Mouse (Mus musculus) MEL (cell line): ENCODE data around the gene Gipc3. TPM values are rescaled to one million over a fixed set of nuclear protein-coding genes. Genes with fewer than 3 reads are reported as not detected.

Experiments used
- DNase-seq: peaks from one replicate; pipeline ENCODE4 v3.0.0; 2011; ENCODE audit warnings: low read depth, low spot score
- H3K27ac ChIP-seq: 2 replicates; pipeline ENCODE4 v1.5.1; 2012; ENCODE audit warnings: low read depth, mild to moderate bottlenecking, control low read depth, low read length, moderate library complexity; ENCODE audit not compliant: control insufficient read depth
- H3K27me3 ChIP-seq, 2 experiments: fragments of 150-350 bp in 1 of 2; sonication (generic) in 1 of 2; 2 replicates each; pipeline ENCODE4 v1.6.1; 2012; ENCODE audit warnings: low read length in 2 of 2, mild to moderate bottlenecking in 2 of 2, improper control_type of control experiment in 1 of 2, moderate library complexity in 1 of 2; ENCODE audit not compliant: insufficient read depth in 2 of 2, control insufficient read depth in 1 of 2
- H3K36me3 ChIP-seq, 2 experiments: 2 replicates each; pipeline ENCODE4 v1.6.1; 2012 to 2014; ENCODE audit warnings: low read length in 2 of 2, improper control_type of control experiment in 1 of 2, inconsistent platforms in 1 of 2, mild to moderate bottlenecking in 1 of 2; ENCODE audit not compliant: insufficient read depth in 2 of 2, control insufficient read depth in 1 of 2
- H3K4me1 ChIP-seq, 2 experiments: fragments of 150-350 bp in 1 of 2; sonication (generic) in 1 of 2; 2 replicates each; pipeline ENCODE4 v1.6.1; 2012; ENCODE audit warnings: low read length in 2 of 2, improper control_type of control experiment in 1 of 2, mild to moderate bottlenecking in 1 of 2; ENCODE audit not compliant: insufficient read depth in 2 of 2, control insufficient read depth in 1 of 2
- H3K4me3 ChIP-seq, 2 experiments: fragments of 150-350 bp in 1 of 2; sonication (generic) in 1 of 2; 2 replicates each; pipeline ENCODE4 v1.5.1; 2012; ENCODE audit warnings: low read depth in 2 of 2, low read length in 2 of 2, mild to moderate bottlenecking in 2 of 2, moderate library complexity in 2 of 2, control low read depth in 1 of 2, improper control_type of control experiment in 1 of 2; ENCODE audit not compliant: control insufficient read depth in 1 of 2, insufficient read depth in 1 of 2
- H3K79me2 ChIP-seq: 2 replicates; pipeline ENCODE4 v1.6.1; 2012; ENCODE audit warnings: mild to moderate bottlenecking, low read length, moderate library complexity; ENCODE audit not compliant: control insufficient read depth, poor library complexity, insufficient read depth
- H3K9ac ChIP-seq: 2 replicates; pipeline ENCODE4 v1.6.1; 2012; ENCODE audit warnings: low read depth, mild to moderate bottlenecking, control low read depth, low read length, moderate library complexity; ENCODE audit not compliant: control insufficient read depth, poor library complexity, severe bottlenecking
- H3K9me3 ChIP-seq: fragments of 150-350 bp; sonication (generic); replicated peaks from 2 replicates; pipeline ENCODE4 v1.6.1; 2012; ENCODE audit warnings: mild to moderate bottlenecking, low read length, improper control_type of control experiment, moderate library complexity; ENCODE audit not compliant: insufficient read depth
- E2F4 ChIP-seq: IDR thresholded peaks from 2 replicates; pipeline ENCODE4 v1.6.1; 2011; ENCODE audit warnings: low read depth, low read length, improper control_type of control experiment, borderline replicate concordance
- ELF1 ChIP-seq: IDR thresholded peaks from 2 replicates; pipeline ENCODE4 v1.6.1; 2014; ENCODE audit warnings: low read depth, mild to moderate bottlenecking, inconsistent platforms, low read length, improper control_type of control experiment, moderate library complexity
- ETS1 ChIP-seq: IDR thresholded peaks from 2 replicates; pipeline ENCODE4 v1.6.1; 2012; ENCODE audit warnings: low read depth, mild to moderate bottlenecking, inconsistent platforms, low read length, improper control_type of control experiment, moderate library complexity
- GABPA ChIP-seq: IDR thresholded peaks from 2 replicates; pipeline ENCODE4 v1.6.1; 2012; ENCODE audit warnings: low read depth, mild to moderate bottlenecking, inconsistent platforms, low read length, improper control_type of control experiment, moderate library complexity
- HCFC1 ChIP-seq: IDR thresholded peaks from 2 replicates; pipeline ENCODE4 v1.6.1; 2012; ENCODE audit warnings: low read depth, mild to moderate bottlenecking, inconsistent platforms, low read length, improper control_type of control experiment, moderate library complexity
- JUND ChIP-seq: IDR thresholded peaks from 2 replicates; pipeline ENCODE4 v1.6.1; 2011; ENCODE audit warnings: low read depth, mild to moderate bottlenecking, improper control_type of control experiment, low read length
- MAZ ChIP-seq: IDR thresholded peaks from 2 replicates; pipeline ENCODE4 v1.6.1; 2012; ENCODE audit warnings: low read depth, mild to moderate bottlenecking, inconsistent platforms, low read length, improper control_type of control experiment
- NELFE ChIP-seq: IDR thresholded peaks from 2 replicates; pipeline ENCODE4 v1.6.1; 2011; ENCODE audit warnings: low read depth, low read length, improper control_type of control experiment
- POLR2AphosphoS2 ChIP-seq: IDR thresholded peaks from 2 replicates; pipeline ENCODE4 v1.6.1; 2011; ENCODE audit warnings: low read length, improper control_type of control experiment
- RAD21 ChIP-seq: IDR thresholded peaks from 2 replicates; pipeline ENCODE4 v1.6.1; 2011; ENCODE audit warnings: mild to moderate bottlenecking, low read depth, low read length, improper control_type of control experiment
- SIN3A ChIP-seq: IDR thresholded peaks from 2 replicates; pipeline ENCODE4 v1.6.1; 2012; ENCODE audit warnings: low read length, improper control_type of control experiment, inconsistent platforms
- USF2 ChIP-seq, 2 experiments: IDR thresholded peaks; 2 replicates each; pipeline ENCODE4 v1.6.1; 2011 to 2012; ENCODE audit warnings: improper control_type of control experiment in 2 of 2, low read length in 2 of 2, borderline replicate concordance in 1 of 2, inconsistent platforms in 1 of 2, low read depth in 1 of 2, mild to moderate bottlenecking in 1 of 2; ENCODE audit not compliant: insufficient read depth in 1 of 2
- ZC3H11A ChIP-seq: IDR thresholded peaks from 2 replicates; pipeline ENCODE4 v1.6.1; 2012; ENCODE audit warnings: low read depth, mild to moderate bottlenecking, inconsistent platforms, low read length, improper control_type of control experiment
- ZMIZ1 ChIP-seq: IDR thresholded peaks from 2 replicates; pipeline ENCODE4 v1.6.1; 2012; ENCODE audit warnings: low read depth, mild to moderate bottlenecking, inconsistent platforms, low read length, improper control_type of control experiment, moderate library complexity
- ZNF384 ChIP-seq: IDR thresholded peaks from 2 replicates; pipeline ENCODE4 v1.6.1; 2012; ENCODE audit warnings: low read depth, mild to moderate bottlenecking, inconsistent platforms, low read length, improper control_type of control experiment
- polyA plus RNA-seq, 2 experiments: library from polyadenylated mRNA; stranded (reverse) in 1 of 2; unstranded in 1 of 2; fragments of >175 nt in 1 of 2; fragments of >200 nt in 1 of 2; gene quantifications; 2 replicates each; pipeline versions ENCODE4 v1.2.1 to v1.2.4; 2012; ENCODE audit warnings: low replicate concordance in 2 of 2, low read depth in 1 of 2; ENCODE audit not compliant: insufficient read length in 2 of 2, insufficient read depth in 1 of 2, missing spikeins in 1 of 2
- total RNA-seq: library from RNA; depleted of rRNA; stranded (reverse); fragments of 300-350 nt; gene quantifications from 2 replicates; pipeline ENCODE4 v1.2.3, GENCODE M21; 2012

Gipc3 gene
- total and polyA plus RNA-seq, 3 experiments, result not detected

GRCm38 (mm10) chr10:81323791-81324530 is 19.1 kb downstream of the Gipc3 start:
- Histone ChIP-seq H3K27me3 (no peaks in the 10 kb centered on the region), H3K9ac (no peak overlapping the region), H3K36me3 (peaks cover 2 to 4% of the 10 kb centered on the region in 2 experiments; a peak in 2 of 4 replicates), H3K4me3 (no peak overlapping the region), H3K9me3 (no peaks in the 10 kb centered on the region), H3K4me1 (peaks cover 0 to 7% of the 10 kb centered on the region in 2 experiments; a peak in 3 of 4 replicates), H3K79me2 (peaks cover 20% of the 10 kb centered on the region), H3K27ac (no peak overlapping the region)
- no peak for DNase-seq
- no peak for TF ChIP-seq ZMIZ1
- TF ChIP-seq ZC3H11A, result no peak
- no peak for TF ChIP-seq ELF1

DNA sequence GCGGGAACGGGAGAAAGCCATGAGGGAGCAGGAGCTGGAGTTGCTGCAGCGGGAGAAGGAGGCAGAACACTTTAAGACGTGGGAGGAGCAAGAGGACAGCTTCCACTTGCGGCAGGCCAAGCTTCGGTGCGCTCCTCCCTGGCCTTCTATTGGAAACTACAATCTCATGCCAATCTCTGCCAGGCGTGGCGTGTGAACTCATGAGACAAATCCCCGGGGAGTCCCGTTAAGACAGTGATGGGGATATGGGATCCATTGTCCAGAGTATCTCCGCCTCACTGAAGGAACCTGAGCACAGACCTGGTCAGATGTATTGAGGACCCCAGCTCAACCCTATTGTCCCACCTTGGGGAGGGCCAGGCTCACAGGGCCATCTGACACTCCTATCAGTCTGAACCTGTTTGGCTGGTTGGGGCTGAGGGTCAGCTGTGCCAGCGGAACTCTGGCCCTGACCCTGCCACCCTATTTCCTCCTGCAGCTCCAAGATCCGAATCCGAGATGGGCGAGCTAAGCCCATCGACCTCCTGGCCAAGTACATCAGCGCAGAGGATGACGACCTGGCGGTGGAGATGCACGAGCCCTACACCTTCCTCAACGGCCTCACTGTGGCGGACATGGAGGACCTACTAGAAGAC is 19.8 kb downstream of the Gipc3 start:
- H3K36me3 ChIP-seq, result peaks cover 2 to 6% of the 10 kb centered on the region in 2 experiments; a peak in 2 of 4 replicates
- H3K9ac ChIP-seq, result no peak overlapping the region
- peaks cover 20% of the 10 kb centered on the region for H3K79me2 ChIP-seq
- peaks cover 0 to 12% of the 10 kb centered on the region in 2 experiments; a peak in 3 of 4 replicates for H3K4me1 ChIP-seq
- no peaks in the 10 kb centered on the region for H3K27me3 ChIP-seq
- no peak overlapping the region for H3K4me3 ChIP-seq
- TF ChIP-seq USF2 (IDR thresholded peaks at IDR 0.05; ENCODE audit: borderline replicate concordance in 1 of 2, insufficient read depth in 1 of 2, low read depth in 1 of 2, low read length in 2 of 2), result no peak
- no peak for TF ChIP-seq NELFE
- no peak for TF ChIP-seq POLR2AphosphoS2
- TF ChIP-seq GABPA, result no peak
- TF ChIP-seq ELF1, result no peak
- TF ChIP-seq HCFC1, result no peak
- no peak for TF ChIP-seq E2F4
- TF ChIP-seq JUND, result no peak
- no peak for TF ChIP-seq MAZ
- no peak for TF ChIP-seq ETS1
- TF ChIP-seq SIN3A, result no peak
- no peak for TF ChIP-seq ZNF384
- no peak for TF ChIP-seq RAD21
- no peaks in the 10 kb centered on the region for H3K9me3 ChIP-seq
- H3K27ac ChIP-seq, result no peak overlapping the region
- DNase-seq, result no peak
